Mouse (Mus musculus) adrenal gland (tissue): ENCODE measurements around the gene Olfr569.

Experiments
- intact Hi-C: fragments of 180-260 bp; cut with DNase I; formaldehyde crosslinking; loops from one replicate; pipeline ENCODE4 v1.15.1; 2025
- long read RNA-seq, 2 experiments: library from polyadenylated mRNA; unstranded; transcript quantifications; one replicate each; pipeline ENCODE4 v2.0.0; 2020; ENCODE audit warnings: borderline replicate concordance in 1 of 2; ENCODE audit not compliant: insufficient replicate concordance in 1 of 2

The Olfr569 gene
- long read RNA-seq, experiment 1: 0 reads
- long read RNA-seq, experiment 2: 0 reads

- intact Hi-C loops: no loop called here
Measured at GRCm38 (mm10) chr7:102890782-102891181, at the start of gene Olfr569. Gene Olfr569 (minus strand): TSS chr7:102890882.

GRCm38 (mm10) chr7:102927105-102927504 lies 36.4 kb upstream of the Olfr569 start:
- intact Hi-C loops: no loop called here

- intact Hi-C loops: no loop called here
Measured at GRCm38 (mm10) chr7:102924109-102924508, 33.4 kb upstream of the Olfr569 start, which contains the start of gene Olfr572. Gene Olfr572 (plus strand): TSS chr7:102924409.

- intact Hi-C loops: loop anchor here (5.0 kb wide), 3 partner anchors 222 to 407 kb away; partner anchors contain the start of gene Olfr557
Measured at GRCm38 (mm10) chr7:102919632-102920031, 28.9 kb upstream of the Olfr569 start.

- intact Hi-C loops: loop anchor here (5.0 kb wide), 3 partner anchors 220 to 405 kb away; partner anchors contain the start of gene Olfr557
Measured at GRCm38 (mm10) chr7:102917032-102917875, 26.6 kb upstream of the Olfr569 start, which contains the start of gene Olfr571. Gene Olfr571 (minus strand): TSS chr7:102917536.

- intact Hi-C loops: loop anchor here (5.0 kb wide), 3 partner anchors 219 to 404 kb away; partner anchors contain the start of gene Olfr557
Measured at GRCm38 (mm10) chr7:102916405-102916804, 25.7 kb upstream of the Olfr569 start.

GRCm38 (mm10) chr7:102915261-102915660 lies 24.6 kb upstream of the Olfr569 start:
- intact Hi-C loops: loop anchor here (5.0 kb wide), 3 partner anchors 218 to 403 kb away; partner anchors contain the start of gene Olfr557

- intact Hi-C loops: no loop called here
Measured at GRCm38 (mm10) chr7:102876822-102877221, 13.9 kb downstream of the Olfr569 start, which contains the start of gene Olfr568. Gene Olfr568 (plus strand): TSS chr7:102877122.

- intact Hi-C loops: no loop called here
Measured at GRCm38 (mm10) chr7:102858665-102859064, 32.0 kb downstream of the Olfr569 start, which contains the start of gene Olfr566. Gene Olfr566 (minus strand): TSS chr7:102858765.

- intact Hi-C loops: no loop called here
Measured at GRCm38 (mm10) chr7:102855807-102856206, 34.9 kb downstream of the Olfr569 start.
